Mouse (Mus musculus) bone marrow, adult 2 months (tissue): ENCODE data around the gene Rnft1.

Experiments used
- CTCF ChIP-seq: fragments of 200-500 bp; IDR thresholded peaks from 2 replicates; pipeline ENCODE4 v1.5.1; 2011; ENCODE audit warnings: low read length, control low read depth; ENCODE audit not compliant: control insufficient read depth, insufficient read depth
- POLR2A ChIP-seq: fragments of 200-500 bp; IDR thresholded peaks from 2 replicates; pipeline ENCODE4 v1.6.1; 2011; ENCODE audit warnings: low read depth, mild to moderate bottlenecking, control low read depth, low read length, borderline replicate concordance; ENCODE audit not compliant: control insufficient read depth

DNA sequence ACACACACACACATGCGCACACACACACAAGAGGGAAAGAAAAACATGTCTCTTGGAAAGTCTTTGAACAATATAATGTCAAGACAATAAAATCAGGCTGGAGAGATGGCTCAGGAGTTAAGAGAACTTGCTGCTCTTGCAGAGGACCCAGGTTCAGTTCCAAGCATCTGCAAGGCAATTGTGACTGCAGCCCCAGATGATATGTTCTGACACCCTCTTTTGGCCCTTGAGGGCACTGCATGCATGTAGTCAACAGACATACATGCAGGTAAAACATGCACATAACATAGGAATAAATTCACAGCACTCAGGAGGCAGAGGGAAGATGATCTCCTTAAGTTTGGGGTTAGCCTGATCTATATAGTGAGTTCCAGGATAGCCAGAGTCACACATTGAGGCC lies 63.0 kb downstream of the Rnft1 start:
- no peak for TF ChIP-seq CTCF
- TF ChIP-seq POLR2A = no peak
